Comparison of ENCODE assay signal across 27 mouse cellular contexts in genomic region chr10:14267641-14268040, GRCm38 (mm10).
DNase-seq lines count a peak whose midpoint lies in the region; ATAC-seq and TF ChIP-seq lines count a peak whose summit lies in the region.
"Had no signal": no experiment of that assay in that cellular context is flagged by ENCODE, and none has a peak within 500 bp of the region (broad histone marks: within the 10 kb centered on the region; RNA-seq: fewer than 3 reads in every experiment).

No protein-coding gene starts in this region.

- H3K4me2 ChIP-seq in forebrain, postnatal 0 days (ENCODE audit: low read depth), result no peak overlapping the region
- no peak overlapping the region for H3K4me2 ChIP-seq in forebrain, embryonic 12.5 days
- H3K4me2 ChIP-seq: embryonic facial prominence, embryonic 13.5 days; forebrain, embryonic 13.5 days; heart, embryonic 15.5 days; hindbrain, embryonic 14.5 days had no signal

- intact Hi-C loops in left cerebral cortex, postnatal 25 days (cut with DNase I), result no loop called here
- intact Hi-C loops in left cerebral cortex, postnatal 4 days (cut with DNase I), result no loop called here

- no peaks in the 10 kb centered on the region for H3K36me3 ChIP-seq in forebrain, postnatal 0 days (ENCODE audit: insufficient read depth)
- H3K36me3 ChIP-seq in forebrain, embryonic 12.5 days (replicated peaks), result no peaks in the 10 kb centered on the region
- H3K36me3 ChIP-seq: embryonic facial prominence, embryonic 13.5 days; heart, embryonic 15.5 days; limb, embryonic 10.5 days had no signal

- TF ChIP-seq POLR2A in cerebellum, adult 2 months (IDR thresholded peaks at IDR 0.05; ENCODE audit: borderline replicate concordance, insufficient read depth, low read length), result no peak

- peak; percentile 8; the same call in 1 of the 2 replicates for ATAC-seq in forebrain, postnatal 0 days
- ATAC-seq in forebrain, embryonic 12.5 days (ENCODE audit: low FRiP score), result no peak
- ATAC-seq: activated CD4-positive, CD25-positive, alpha-beta regulatory T cell, adult 4 months; forebrain, embryonic 13.5 days; inflammation-experienced regulatory T-cells, adult 6 months had no signal

- no peak overlapping the region for H3K9ac ChIP-seq in forebrain, postnatal 0 days
- no peak overlapping the region for H3K9ac ChIP-seq in forebrain, embryonic 12.5 days
- H3K9ac ChIP-seq: embryonic facial prominence, embryonic 13.5 days; forebrain, embryonic 13.5 days; heart, embryonic 15.5 days; hindbrain, embryonic 14.5 days had no signal

- no peaks in the 10 kb centered on the region for H3K27me3 ChIP-seq in forebrain, postnatal 0 days (ENCODE audit: insufficient read depth, low read length)
- no peaks in the 10 kb centered on the region for H3K27me3 ChIP-seq in forebrain, embryonic 12.5 days
- H3K27me3 ChIP-seq in cerebellum, adult 2 months (ENCODE audit: control insufficient read depth, insufficient read depth, low read length), result no peaks in the 10 kb centered on the region
- H3K27me3 ChIP-seq: embryonic facial prominence, embryonic 13.5 days; forebrain, embryonic 13.5 days; heart, embryonic 15.5 days had no signal

- no peaks in the 10 kb centered on the region for H3K9me3 ChIP-seq in forebrain, postnatal 0 days (ENCODE audit: low read length)
- H3K9me3 ChIP-seq in forebrain, embryonic 12.5 days, result no peaks in the 10 kb centered on the region
- H3K9me3 ChIP-seq: embryonic facial prominence, embryonic 13.5 days; forebrain, embryonic 13.5 days; heart, embryonic 15.5 days; limb, embryonic 10.5 days had no signal

- no peaks in the 10 kb centered on the region for H3K4me1 ChIP-seq in forebrain, postnatal 0 days (ENCODE audit: insufficient read depth)
- H3K4me1 ChIP-seq in forebrain, embryonic 12.5 days, result no peaks in the 10 kb centered on the region
- no peaks in the 10 kb centered on the region for H3K4me1 ChIP-seq in cerebellum, adult 2 months (ENCODE audit: control insufficient read depth, insufficient read depth, low read length)
- H3K4me1 ChIP-seq: embryonic facial prominence, embryonic 13.5 days; forebrain, embryonic 13.5 days; heart, embryonic 15.5 days; limb, embryonic 10.5 days had no signal

- no peak overlapping the region for H3K27ac ChIP-seq in forebrain, postnatal 0 days (ENCODE audit: low read depth, low read length)
- H3K27ac ChIP-seq in forebrain, embryonic 12.5 days, result no peak overlapping the region
- no peak overlapping the region for H3K27ac ChIP-seq in cerebellum, adult 2 months (ENCODE audit: insufficient read depth, low read length)
- H3K27ac ChIP-seq: embryonic facial prominence, embryonic 13.5 days; forebrain, embryonic 13.5 days; gastrocnemius, adult 2 months; heart, embryonic 15.5 days; hindbrain, embryonic 14.5 days; kidney, postnatal 0 days; limb, embryonic 10.5 days; stomach, postnatal 0 days had no signal

- DNase-seq in forebrain, postnatal 0 days, result peak; percentile 1
- peak; percentile 10 to 65 for DNase-seq in left cerebral cortex, postnatal 25 days (ENCODE audit: low spot score in 2 of 2)
- no peak for DNase-seq in left cerebral cortex, postnatal 4 days
- peak; percentile 28 to 55 for DNase-seq in layer of hippocampus, adult 18-20 months (ENCODE audit: low spot score in 2 of 2)
- peak; percentile 14 to 16 for DNase-seq in layer of hippocampus, postnatal 36 days
- no peak for DNase-seq in cerebellum, adult 2 months
- DNase-seq: adrenal gland, adult 8-10 months; cerebellum, adult 18-20 months; cerebellum, postnatal 25 days; embryo, embryonic 11 days; gastrocnemius, adult 2 months; heart, postnatal 36 days; kidney, adult 18-20 months; liver; lung, postnatal 4 days; midbrain, embryonic 14.5 days had no signal

- no peak overlapping the region for H3K4me3 ChIP-seq in forebrain, postnatal 0 days (ENCODE audit: low read depth, low read length)
- no peak overlapping the region for H3K4me3 ChIP-seq in forebrain, embryonic 12.5 days (replicated peaks)
- H3K4me3 ChIP-seq in cerebellum, adult 2 months (replicated peaks; ENCODE audit: insufficient read depth, low read depth, low read length), result no peak overlapping the region
- H3K4me3 ChIP-seq: embryonic facial prominence, embryonic 13.5 days; erythroblast, embryonic 14.5 days; forebrain, embryonic 13.5 days; gastrocnemius, adult 2 months; heart, embryonic 15.5 days; limb, embryonic 10.5 days had no signal

- WGBS in forebrain, postnatal 0 days, result 75% methylated on average over 3 of the region's 3 CpGs
- 84% methylated on average over 3 of the region's 3 CpGs for WGBS in forebrain, embryonic 12.5 days
- 69% methylated on average over 3 of the region's 3 CpGs for WGBS in cerebellum, adult 2 months

- no peak for TF ChIP-seq CTCF in forebrain, postnatal 0 days (IDR thresholded peaks at IDR 0.05; ENCODE audit: low read depth)
- TF ChIP-seq CTCF in cerebellum, adult 2 months (IDR thresholded peaks at IDR 0.05; ENCODE audit: borderline replicate concordance, insufficient read depth, low read depth, low read length), result no peak

Comparison
In these comparisons a context has a peak if more than half of its experiments do, and no peak if none do; other contexts are left out.
1. DNase-seq: peak in forebrain, postnatal 0 days (single experiment), left cerebral cortex, postnatal 25 days (2 of 2), layer of hippocampus, adult 18-20 months (2 of 2) and layer of hippocampus, postnatal 36 days (2 of 2); none in left cerebral cortex, postnatal 4 days (single experiment) and cerebellum, adult 2 months (0 of 2).